Mouse (Mus musculus): ENCODE results near the gene Gga1. TPM values are rescaled to one million over a fixed set of nuclear protein-coding genes. Genes with fewer than 3 reads are reported as not detected.
A peak's percentile ranks its signal among the peaks of the same experiment; 100 is the strongest.
"Not testable (repeated sequence)": the region's sequence is repeated elsewhere in the genome, so short reads cannot be mapped to it uniquely, and the experiment has no call there.

Gene Gga1
- polyA plus RNA-seq, 1 experiment from 2014 or later, result 50.6 TPM

GRCm38 (mm10) chr15:78839744-78840143 lies 37.2 kb upstream of the Gga1 start:
- Histone ChIP-seq H3K9ac (peak overlapping the region; percentile 3; the same call in 1 of the 2 replicates), H3K27me3 (peaks cover 38% of the 10 kb centered on the region), H3K4me2 (0 out of 2 replicates have a peak overlapping the region, but pooled peaks have one; percentile 18), H3K9me3 (no peaks in the 10 kb centered on the region), H3K4me1 (replicated peaks) (peaks cover 72% of the 10 kb centered on the region), H3K27ac (peak overlapping the region; percentile 67), H3K4me3 (no peak overlapping the region), H3K36me3 (no peaks in the 10 kb centered on the region)
- WGBS, result 0% methylated on average over 2 of the region's 2 CpGs
- ATAC-seq (ENCODE audit: low FRiP score), result peak; percentile 41; the same call in 1 of the 2 replicates

- no peak overlapping the region for H3K4me2 ChIP-seq
- H3K27me3 ChIP-seq, result peaks cover 41% of the 10 kb centered on the region
- H3K36me3 ChIP-seq, result no peaks in the 10 kb centered on the region
- H3K4me3 ChIP-seq, result no peak overlapping the region
- peak overlapping the region; percentile 55; the same call in 1 of the 2 replicates for H3K27ac ChIP-seq
- H3K4me1 ChIP-seq (replicated peaks), result peaks cover 71% of the 10 kb centered on the region
- H3K9me3 ChIP-seq, result no peaks in the 10 kb centered on the region
- ATAC-seq (ENCODE audit: low FRiP score), result no peak
- WGBS, result 46% methylated on average over 3 of the region's 3 CpGs
- peak overlapping the region; percentile 3; the same call in 1 of the 2 replicates for H3K9ac ChIP-seq
Observed at GRCm38 (mm10) chr15:78840241-78840640, 36.7 kb upstream of the Gga1 start.

- no peak overlapping the region for H3K4me3 ChIP-seq
- H3K27ac ChIP-seq, result no peak overlapping the region
- no peak overlapping the region for H3K9ac ChIP-seq
- peaks cover 71% of the 10 kb centered on the region for H3K4me1 ChIP-seq (replicated peaks)
- 45% methylated on average over 11 of the region's 11 CpGs for WGBS
- no peaks in the 10 kb centered on the region for H3K9me3 ChIP-seq
- H3K36me3 ChIP-seq, result no peaks in the 10 kb centered on the region
- no peak overlapping the region for H3K4me2 ChIP-seq
- no peak for ATAC-seq (ENCODE audit: low FRiP score)
- peaks cover 45% of the 10 kb centered on the region for H3K27me3 ChIP-seq
Observed at GRCm38 (mm10) chr15:78840751-78841150, 36.2 kb upstream of the Gga1 start.

GRCm38 (mm10) chr15:78841161-78841790 lies 35.7 kb upstream of the Gga1 start:
- Histone ChIP-seq H3K27ac (no peak overlapping the region), H3K4me2 (no peak overlapping the region), H3K9ac (no peak overlapping the region), H3K36me3 (no peaks in the 10 kb centered on the region), H3K27me3 (peaks cover 45% of the 10 kb centered on the region), H3K9me3 (no peaks in the 10 kb centered on the region), H3K4me1 (replicated peaks) (peaks cover 71% of the 10 kb centered on the region), H3K4me3 (no peak overlapping the region)
- 39% methylated on average over 6 of the region's 6 CpGs for WGBS
- no peak for ATAC-seq (ENCODE audit: low FRiP score)

- Histone ChIP-seq H3K9ac (peak within 1 kb of the TSS; percentile 72), H3K27me3 (peaks cover 45% of the 10 kb centered on the region), H3K36me3 (no peaks in the 10 kb centered on the region), H3K9me3 (no peaks in the 10 kb centered on the region), H3K4me2 (peak within 1 kb of the TSS; percentile 75), H3K4me1 (replicated peaks) (peaks cover 70% of the 10 kb centered on the region), H3K27ac (peak within 1 kb of the TSS; percentile 58; the same call in 1 of the 2 replicates), H3K4me3 (peak within 1 kb of the TSS; percentile 46)
- under 1% methylated on average over 86 of the region's 86 CpGs for WGBS
- peak; percentile 43 for ATAC-seq (ENCODE audit: low FRiP score)
Observed at GRCm38 (mm10) chr15:78842371-78843163, 34.4 kb upstream of the Gga1 start, which contains the start of gene Cdc42ep1. Gene Cdc42ep1 (plus strand): TSS chr15:78842624.

GRCm38 (mm10) chr15:78843581-78844469 lies 33.2 kb upstream of the Gga1 start:
- peak overlapping the region; percentile 46 for H3K4me3 ChIP-seq
- WGBS, result 40% methylated on average over 21 of the region's 21 CpGs
- H3K4me2 ChIP-seq, result peak overlapping the region; percentile 75
- no peaks in the 10 kb centered on the region for H3K9me3 ChIP-seq
- H3K36me3 ChIP-seq, result no peaks in the 10 kb centered on the region
- H3K27ac ChIP-seq, result peak overlapping the region; percentile 4; the same call in 1 of the 2 replicates
- peaks cover 67% of the 10 kb centered on the region for H3K4me1 ChIP-seq (replicated peaks)
- H3K9ac ChIP-seq, result peak overlapping the region; percentile 72; the same call in 1 of the 2 replicates
- H3K27me3 ChIP-seq, result peaks cover 45% of the 10 kb centered on the region
- ATAC-seq (ENCODE audit: low FRiP score), result no peak

- 25% methylated on average over 9 of the region's 9 CpGs for WGBS
- peaks cover 57% of the 10 kb centered on the region for H3K4me1 ChIP-seq (replicated peaks)
- no peak overlapping the region for H3K9ac ChIP-seq
- H3K4me2 ChIP-seq, result peak overlapping the region; percentile 75; the same call in 1 of the 2 replicates
- peaks cover 51% of the 10 kb centered on the region for H3K27me3 ChIP-seq
- no peaks in the 10 kb centered on the region for H3K9me3 ChIP-seq
- no peak for ATAC-seq (ENCODE audit: low FRiP score)
- no peak overlapping the region for H3K4me3 ChIP-seq
- no peaks in the 10 kb centered on the region for H3K36me3 ChIP-seq
- H3K27ac ChIP-seq, result no peak overlapping the region
Observed at GRCm38 (mm10) chr15:78844791-78845190, 32.2 kb upstream of the Gga1 start.

GRCm38 (mm10) chr15:78845321-78845720 lies 31.7 kb upstream of the Gga1 start:
- peaks cover 54% of the 10 kb centered on the region for H3K27me3 ChIP-seq
- H3K27ac ChIP-seq, result no peak overlapping the region
- WGBS, result 67% methylated on average over 11 of the region's 11 CpGs
- no peak overlapping the region for H3K4me3 ChIP-seq
- 0 out of 2 replicates have a peak overlapping the region, but pooled peaks have one; percentile 75 for H3K4me2 ChIP-seq
- peaks cover 53% of the 10 kb centered on the region for H3K4me1 ChIP-seq (replicated peaks)
- H3K9me3 ChIP-seq, result no peaks in the 10 kb centered on the region
- no peak for ATAC-seq (ENCODE audit: low FRiP score)
- no peaks in the 10 kb centered on the region for H3K36me3 ChIP-seq
- H3K9ac ChIP-seq, result no peak overlapping the region

- ATAC-seq (ENCODE audit: low FRiP score), result no peak
- H3K9me3 ChIP-seq, result no peaks in the 10 kb centered on the region
- peak overlapping the region; percentile 16; the same call in 1 of the 2 replicates for H3K9ac ChIP-seq
- H3K4me3 ChIP-seq, result no peak overlapping the region
- H3K36me3 ChIP-seq, result no peaks in the 10 kb centered on the region
- no peak overlapping the region for H3K27ac ChIP-seq
- no peak overlapping the region for H3K4me2 ChIP-seq
- H3K4me1 ChIP-seq (replicated peaks), result peaks cover 52% of the 10 kb centered on the region
- H3K27me3 ChIP-seq, result peaks cover 53% of the 10 kb centered on the region
- WGBS, result 82% methylated on average over 8 of the region's 8 CpGs
Observed at GRCm38 (mm10) chr15:78845867-78846266, 31.1 kb upstream of the Gga1 start.

- Histone ChIP-seq H3K9ac (peak overlapping the region; percentile 16; the same call in 1 of the 2 replicates), H3K4me3 (no peak overlapping the region), H3K27me3 (peaks cover 51% of the 10 kb centered on the region), H3K4me1 (replicated peaks) (peaks cover 47% of the 10 kb centered on the region), H3K27ac (no peak overlapping the region), H3K4me2 (no peak overlapping the region), H3K9me3 (no peaks in the 10 kb centered on the region), H3K36me3 (no peaks in the 10 kb centered on the region)
- ATAC-seq (ENCODE audit: low FRiP score), result no peak
- WGBS, result 68% methylated on average over 8 of the region's 8 CpGs
Observed at GRCm38 (mm10) chr15:78846352-78846751, 30.6 kb upstream of the Gga1 start.

GRCm38 (mm10) chr15:78846805-78847204 lies 30.2 kb upstream of the Gga1 start:
- H3K9me3 ChIP-seq; H3K9ac ChIP-seq; H3K4me3 ChIP-seq; H3K4me2 ChIP-seq; ATAC-seq (ENCODE audit: low FRiP score); H3K36me3 ChIP-seq; H3K27ac ChIP-seq: not testable (repeated sequence)
- Histone ChIP-seq H3K27me3 (peaks cover 47% of the 10 kb centered on the region), H3K4me1 (replicated peaks) (peaks cover 50% of the 10 kb centered on the region)
- 79% methylated on average over 7 of the region's 7 CpGs for WGBS

All from hindbrain, embryonic 13.5 days (tissue).